Mouse (Mus musculus) spleen, embryonic (tissue): Measurements from ENCODE around the gene Lama1.
"Not testable (repeated sequence)": the region's sequence is repeated elsewhere in the genome, so short reads cannot be mapped to it uniquely, and the experiment has no call there.

Experiments
- CTCF ChIA-PET: fragments of 350-600 bp; sonication (Branson Sonifier 250); formaldehyde crosslinking; loops from one replicate; lab custom pipeline; 2022; lab: Charles Lee

The Lama1 gene

DNA sequence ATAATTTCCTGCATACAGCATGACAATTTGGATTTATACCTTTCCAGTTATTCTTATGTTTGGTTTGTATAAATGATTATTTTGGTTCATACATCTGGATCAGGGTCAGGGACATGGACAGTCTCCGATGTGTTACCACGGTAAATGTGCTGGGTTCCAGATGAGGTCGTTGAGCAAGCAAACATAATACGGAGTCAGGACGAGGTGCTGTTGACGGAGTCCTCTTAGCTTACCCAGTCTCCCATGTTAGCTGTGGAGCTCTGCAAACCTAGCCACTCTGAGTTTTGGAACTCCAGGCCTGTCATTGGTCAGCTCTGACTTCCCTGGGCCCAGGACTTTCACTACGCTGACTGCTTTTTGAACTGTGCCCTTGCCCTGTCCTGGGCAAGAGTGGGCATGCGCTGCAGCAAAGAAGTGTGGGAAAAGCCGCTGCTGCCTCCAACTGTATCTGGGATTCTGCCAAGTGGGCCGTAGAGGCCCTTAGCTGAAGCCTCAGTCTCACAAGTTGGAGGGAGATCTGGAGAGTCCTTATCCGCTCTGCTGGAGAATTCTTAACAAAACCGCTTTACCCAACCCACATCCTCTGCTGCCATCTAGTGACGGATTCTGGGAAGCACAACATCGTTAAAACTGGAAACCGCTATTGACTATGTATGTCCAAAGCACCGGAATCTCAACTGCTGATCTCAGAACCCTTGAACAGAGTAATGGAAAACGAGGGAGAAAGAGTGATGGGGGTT, 140.5 kb downstream of the Lama1 start:
- CTCF ChIA-PET = no interaction called here

- CTCF ChIA-PET = interaction anchor here (0.7 kb wide), 2 partner anchors 29 to 151 kb away, joined by 5 to 9 read pairs; no protein-coding TSS in a partner anchor
Measured at GRCm38 (mm10) chr17:67838948-67839347, 141.9 kb downstream of the Lama1 start.

- CTCF ChIA-PET = not testable (repeated sequence)
Measured at GRCm38 (mm10) chr17:67841494-67841893, 144.4 kb downstream of the Lama1 start.

- CTCF ChIA-PET = no interaction called here
Measured at GRCm38 (mm10) chr17:67861080-67861630, 164.1 kb downstream of the Lama1 start.

DNA sequence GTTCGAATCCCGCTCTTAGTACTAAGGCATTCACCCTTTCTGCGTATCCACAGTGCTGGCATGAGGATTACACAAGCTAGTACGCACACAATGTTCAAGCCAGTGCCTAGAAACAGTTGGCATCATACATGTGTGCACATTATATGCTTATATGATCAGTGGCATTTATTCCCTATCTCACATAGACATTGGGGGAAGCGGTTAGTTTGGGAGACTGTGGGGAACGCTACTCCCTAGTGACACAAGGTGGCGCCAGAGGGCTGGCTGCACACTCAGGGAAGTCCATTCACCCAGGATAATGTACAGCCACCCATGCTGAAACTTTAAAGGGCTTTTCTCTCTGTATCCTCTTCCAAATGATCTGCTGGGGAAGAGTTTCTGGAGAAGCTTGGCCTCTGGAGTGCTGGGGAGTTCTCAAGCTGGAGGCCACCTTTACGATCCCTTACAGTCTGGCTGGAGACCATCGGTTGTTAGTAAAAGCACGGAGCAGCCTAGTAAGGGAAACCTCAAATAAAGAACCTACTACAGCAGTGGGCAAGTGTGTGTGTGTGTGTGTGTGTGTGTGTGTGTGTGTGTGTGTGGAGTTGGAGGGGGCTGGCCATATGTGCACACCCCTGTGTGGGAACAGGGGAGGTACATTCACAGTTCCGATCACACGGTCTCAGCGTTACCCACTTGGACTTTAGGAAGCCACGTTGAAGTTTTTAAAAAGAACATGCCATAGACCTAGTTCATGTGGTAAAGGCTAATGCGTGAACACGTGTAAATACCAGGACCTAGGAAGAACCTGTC, 164.9 kb downstream of the Lama1 start:
- CTCF ChIA-PET = no interaction called here

DNA sequence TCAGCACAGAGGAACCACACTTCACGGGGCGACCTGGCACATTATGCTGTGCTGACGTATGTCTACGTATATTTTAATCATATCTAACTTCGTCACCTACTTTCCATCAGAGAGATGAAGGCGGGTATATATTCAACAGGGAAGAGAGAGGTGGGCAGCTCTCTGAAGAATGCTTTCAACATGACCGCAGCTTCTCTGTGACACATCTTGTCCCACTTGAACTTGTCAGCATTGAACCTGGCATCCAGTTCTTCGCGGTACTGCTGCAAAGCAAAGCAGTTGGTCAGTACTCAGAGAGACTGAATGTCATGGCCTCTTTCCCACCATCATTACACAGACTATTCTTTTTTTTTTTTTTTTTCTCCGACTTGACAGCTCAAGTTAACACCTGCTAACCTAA, 167.3 kb downstream of the Lama1 start:
- CTCF ChIA-PET = no interaction called here

GRCm38 (mm10) chr17:67864912-67865311, 167.9 kb downstream of the Lama1 start:
- CTCF ChIA-PET = no interaction called here

DNA sequence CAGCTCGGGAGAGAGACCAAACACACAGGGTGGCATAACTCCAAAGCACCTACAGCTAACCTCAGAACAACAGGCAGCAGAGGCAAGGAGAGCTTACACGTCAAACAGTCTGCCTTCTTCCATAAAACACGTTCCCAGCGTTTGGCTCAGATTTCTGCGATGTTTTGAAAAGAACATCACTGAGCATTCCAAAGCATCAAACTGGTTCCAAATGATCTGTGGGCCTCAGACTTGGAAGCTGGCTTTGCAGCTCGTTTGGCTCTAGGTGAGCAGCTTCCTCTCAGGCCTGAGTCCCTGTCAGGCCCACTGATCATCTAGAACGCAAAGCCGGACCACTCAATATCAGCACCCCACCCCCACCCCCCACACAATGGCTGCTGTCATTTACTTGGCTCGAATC, 169.0 kb downstream of the Lama1 start:
- CTCF ChIA-PET = no interaction called here

GRCm38 (mm10) chr17:67866541-67867241, 169.6 kb downstream of the Lama1 start:
- CTCF ChIA-PET = no interaction called here

DNA sequence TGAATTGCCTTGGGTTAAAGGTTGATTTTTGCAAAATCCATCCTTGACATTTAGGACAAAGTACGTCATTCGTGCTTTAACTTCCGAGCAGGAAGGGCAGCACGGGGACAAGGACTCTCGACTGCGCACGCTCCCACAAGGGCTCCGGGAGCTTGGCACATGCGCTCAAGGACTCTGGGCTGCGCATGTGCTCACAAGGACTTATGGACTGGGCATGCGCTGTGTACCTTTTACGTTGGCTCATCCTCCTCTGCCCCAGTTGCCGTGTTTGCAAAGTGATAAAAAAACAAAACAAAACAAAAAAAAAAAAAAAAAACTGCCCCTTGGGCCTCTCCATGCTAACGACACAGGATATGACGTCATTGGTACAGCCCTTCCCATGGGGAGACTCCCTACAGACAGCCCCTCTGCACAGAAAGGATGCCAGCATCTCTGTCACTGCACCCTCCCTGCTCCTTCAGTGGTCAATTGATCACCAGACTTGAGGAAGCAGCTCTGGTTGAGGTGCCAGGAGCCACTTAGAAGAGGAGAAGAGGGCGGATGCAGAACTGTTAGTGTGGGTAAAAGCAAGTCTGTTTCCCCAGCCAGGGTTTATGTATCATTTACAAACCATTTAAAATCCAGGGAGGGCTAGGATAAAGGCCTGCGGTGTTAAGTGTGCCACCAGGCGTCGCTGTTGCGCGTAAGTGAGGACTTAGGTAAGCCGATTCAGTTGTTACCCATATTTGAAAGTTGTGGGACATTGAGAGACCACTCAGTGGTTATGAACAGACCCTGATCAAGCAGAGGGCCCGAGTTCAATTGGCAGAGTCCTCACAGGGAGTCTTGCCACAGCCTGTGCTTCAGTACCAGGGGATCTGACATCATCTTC, 172.9 kb downstream of the Lama1 start:
- CTCF ChIA-PET = no interaction called here
